13 mouse cellular contexts compared by ENCODE assay signal in genomic region chr3:36942108-36942507, GRCm38 (mm10).
DNase-seq lines count a peak whose midpoint lies in the region; ATAC-seq lines count a peak whose summit lies in the region.
"Had no signal": no experiment of that assay in that cellular context is flagged by ENCODE, and none has a peak within 500 bp of the region (broad histone marks: within the 10 kb centered on the region; RNA-seq: fewer than 3 reads in every experiment).

No protein-coding gene starts in this region.

- H3K27me3 ChIP-seq in heart, embryonic 10.5 days (ENCODE audit: insufficient read depth, poor library complexity, severe bottlenecking) = no peaks in the 10 kb centered on the region
- H3K27me3 ChIP-seq: embryonic facial prominence, embryonic 13.5 days; kidney, embryonic 15.5 days; limb, embryonic 12.5 days had no signal

- intact Hi-C loops in left cerebral cortex, postnatal 14 days (cut with DNase I) = no loop called here

- WGBS in heart, embryonic 10.5 days = 84% methylated on average over 6 of the region's 6 CpGs

- H3K36me3 ChIP-seq in heart, embryonic 10.5 days = peaks cover 13% of the 10 kb centered on the region; the same call in 1 of the 2 replicates

- ATAC-seq in granulocyte monocyte progenitor cell, adult 5-6 weeks (replicated peaks; ENCODE audit: poor library complexity, severe bottlenecking) = peak; percentile 79
- ATAC-seq in activated CD4-positive, CD25-positive, alpha-beta regulatory T cell, adult 4 months = no peak

- no peak overlapping the region for H3K4me3 ChIP-seq in heart, embryonic 10.5 days
- H3K4me3 ChIP-seq: embryonic facial prominence, embryonic 13.5 days; kidney, embryonic 15.5 days; limb, embryonic 12.5 days had no signal

- peak; percentile 12 to 18 for DNase-seq in heart, adult 18-20 months
- DNase-seq in heart, embryonic 10.5 days (ENCODE audit: low spot score) = no peak
- peak; percentile 33 for DNase-seq in urinary bladder, postnatal 25 days (ENCODE audit: low spot score)
- DNase-seq in urinary bladder, adult 2 months (ENCODE audit: low spot score) = no peak
- no peak for DNase-seq in left cerebral cortex, postnatal 14 days (ENCODE audit: low spot score in 2 of 2)
- DNase-seq in spleen, postnatal 36 days (ENCODE audit: low spot score in 2 of 2) = no peak
- DNase-seq: right cerebral cortex, postnatal 25 days; thymus, adult 2 months had no signal

- no peaks in the 10 kb centered on the region for H3K9me3 ChIP-seq in heart, embryonic 10.5 days
- H3K9me3 ChIP-seq: embryonic facial prominence, embryonic 13.5 days; kidney, embryonic 15.5 days; limb, embryonic 12.5 days had no signal

- H3K27ac ChIP-seq in heart, embryonic 10.5 days = no peak overlapping the region
- H3K27ac ChIP-seq: kidney, embryonic 15.5 days; limb, embryonic 12.5 days had no signal

- 0 out of 2 replicates have a peak, but pooled peaks cover 3% of the 10 kb centered on the region for H3K4me1 ChIP-seq in heart, embryonic 10.5 days
- H3K4me1 ChIP-seq: limb, embryonic 12.5 days had no signal

Comparison
In these comparisons a context has a peak if more than half of its experiments do, and no peak if none do; other contexts are left out.
1. DNase-seq: peak in heart, adult 18-20 months (2 of 2) and urinary bladder, postnatal 25 days (single experiment); none in heart, embryonic 10.5 days (single experiment), urinary bladder, adult 2 months (single experiment), left cerebral cortex, postnatal 14 days (0 of 2) and spleen, postnatal 36 days (0 of 2).